Mouse (Mus musculus) intestine, embryonic 16.5 days (tissue): ENCODE measurements around the gene Lrpprc. TPM values are rescaled to one million over a fixed set of nuclear protein-coding genes. Genes with fewer than 3 reads are reported as not detected.
"Not testable (repeated sequence)": the region's sequence is repeated elsewhere in the genome, so short reads cannot be mapped to it uniquely, and the experiment has no call there.

Source experiments
- ATAC-seq: fragments of 200-750 bp; cut with Nextera tagmentation; 2 replicates; pipeline ENCODE4 v1.8.0; 2017; ENCODE audit warnings: moderate TSS enrichment, moderate library complexity
- H3K27ac ChIP-seq: fragments of 300-500 bp; sonication (generic); 2 replicates; pipeline ENCODE4 v1.5.1; 2014; ENCODE audit warnings: mild to moderate bottlenecking, low read length
- H3K27me3 ChIP-seq: fragments of 300-500 bp; sonication (generic); replicated peaks from 2 replicates; pipeline ENCODE4 v1.6.1; 2014; ENCODE audit warnings: low read length, control low read depth, mixed read lengths; ENCODE audit not compliant: control insufficient read depth, insufficient read depth
- H3K36me3 ChIP-seq: fragments of 300-500 bp; sonication (generic); 2 replicates; pipeline ENCODE4 v1.6.1; 2014; ENCODE audit warnings: low read length, control low read depth; ENCODE audit not compliant: control insufficient read depth, insufficient read depth
- H3K4me1 ChIP-seq: fragments of 300-500 bp; sonication (generic); 2 replicates; pipeline ENCODE4 v1.6.1; 2014; ENCODE audit warnings: low read length, control low read depth, mixed read lengths; ENCODE audit not compliant: control insufficient read depth, insufficient read depth
- H3K4me2 ChIP-seq: fragments of 300-500 bp; sonication (generic); 2 replicates; pipeline ENCODE4 v1.6.1; 2014; ENCODE audit warnings: low read depth, low read length, control low read depth
- H3K4me3 ChIP-seq: fragments of 300-500 bp; sonication (generic); 2 replicates; pipeline ENCODE4 v1.5.1; 2014; ENCODE audit warnings: mild to moderate bottlenecking, low read length
- H3K9ac ChIP-seq: fragments of 300-500 bp; sonication (generic); 2 replicates; pipeline ENCODE4 v1.6.1; 2014; ENCODE audit warnings: low read depth, low read length
- H3K9me3 ChIP-seq: fragments of 300-500 bp; sonication (generic); 2 replicates; pipeline ENCODE4 v1.6.1; 2016; ENCODE audit warnings: low read length, control low read depth; ENCODE audit not compliant: control insufficient read depth
- WGBS: fragments of 180-500 bp; shearing (Covaris S2); extraction: QIAGEN DNeasy Blood & Tissue Kit; methylation state at CpG from one replicate; pipeline ENCODE4 v1.1.7; 2014; 5-methylcytosine and 5-hydroxymethylcytosine counted together
- polyA plus RNA-seq: library from polyadenylated mRNA; unstranded; fragments of >200 nt; fragmentation: Nextera tagmentation; extraction: Ambion mirVana; gene quantifications from 2 replicates; pipeline ENCODE4 v1.2.1, GENCODE M21; 2015

The Lrpprc gene
- 54.5 and 55.6 TPM in 2 replicates for polyA plus RNA-seq

- ATAC-seq = peak; percentile 98
- Histone ChIP-seq H3K4me1 (peaks cover 19% of the 10 kb centered on the region), H3K27me3 (no peaks in the 10 kb centered on the region), H3K4me2 (peak within 1 kb of the TSS; percentile 77), H3K4me3 (peak within 1 kb of the TSS; percentile 100), H3K9me3 (no peaks in the 10 kb centered on the region), H3K36me3 (no peaks in the 10 kb centered on the region), H3K9ac (peak within 1 kb of the TSS; percentile 83), H3K27ac (peak within 1 kb of the TSS; percentile 85)
- WGBS = 0% methylated on average over 51 of the region's 51 CpGs
These were observed at the start of gene Lrpprc for GRCm38 (mm10) chr17:84790447-84791098. Lrpprc (minus strand) TSS chr17:84790789.

DNA sequence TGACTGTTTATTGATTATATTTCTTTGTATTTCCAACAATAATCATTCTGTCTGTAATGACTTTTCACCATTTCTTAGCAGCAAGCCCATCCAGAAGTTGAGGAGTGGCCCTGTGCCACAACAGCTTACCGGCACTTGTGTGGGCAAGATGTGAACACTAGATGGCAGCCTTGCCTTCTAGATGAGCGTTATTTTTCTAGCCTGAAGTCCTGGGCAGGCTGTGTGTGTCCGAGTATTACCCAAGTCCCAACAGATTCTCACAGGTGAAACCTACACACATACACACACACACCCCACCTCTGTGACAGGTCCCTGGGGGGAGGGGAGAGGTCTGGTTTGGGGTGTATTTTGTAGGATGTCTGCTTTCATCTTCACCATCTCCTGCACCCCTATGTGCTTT, 47.2 kb upstream of the Lrpprc start:
- peak; percentile 59 for ATAC-seq
- Histone ChIP-seq H3K4me3 (no peak overlapping the region), H3K27ac (no peak overlapping the region)

DNA sequence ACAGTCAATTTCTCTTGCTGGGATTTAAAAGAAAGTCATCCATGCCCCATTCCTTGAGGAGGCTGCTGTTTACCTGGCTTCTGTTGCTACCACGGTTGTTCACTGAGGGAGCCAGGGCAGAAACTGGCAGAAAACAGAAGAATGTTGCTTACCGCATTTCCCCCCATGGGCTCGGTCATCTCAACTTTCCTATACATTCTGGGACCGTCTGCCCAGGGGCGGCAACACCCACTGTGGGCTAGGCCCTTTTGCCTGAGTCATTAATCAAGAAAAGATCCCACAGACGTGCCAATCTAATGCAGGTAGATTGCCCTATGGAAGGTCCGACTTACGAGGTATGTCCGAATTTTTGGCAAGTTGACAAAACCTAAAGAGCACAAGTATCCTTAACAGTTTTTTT, 44.7 kb upstream of the Lrpprc start:
- Histone ChIP-seq H3K4me1 (no peaks in the 10 kb centered on the region), H3K4me3 (no peak overlapping the region), H3K9ac (no peak overlapping the region), H3K27me3 (no peaks in the 10 kb centered on the region), H3K9me3 (no peaks in the 10 kb centered on the region), H3K4me2 (no peak overlapping the region), H3K36me3 (no peaks in the 10 kb centered on the region), H3K27ac (no peak overlapping the region)
- WGBS = 80% methylated on average over 9 of the region's 9 CpGs
- no peak for ATAC-seq

More for the DNA sequence above, 47.2 kb upstream of the Lrpprc start:
- no peaks in the 10 kb centered on the region for H3K9me3 ChIP-seq
- H3K36me3 ChIP-seq = no peaks in the 10 kb centered on the region
- H3K27me3 ChIP-seq = no peaks in the 10 kb centered on the region
- no peaks in the 10 kb centered on the region for H3K4me1 ChIP-seq
- WGBS = 2% methylated on average over 3 of the region's 3 CpGs
- H3K4me2 ChIP-seq = no peak overlapping the region
- H3K9ac ChIP-seq = no peak overlapping the region

GRCm38 (mm10) chr17:84832346-84832745, 41.8 kb upstream of the Lrpprc start:
- ATAC-seq = no peak
- H3K9ac ChIP-seq = no peak overlapping the region
- H3K4me2 ChIP-seq = no peak overlapping the region
- WGBS = 71% methylated on average over 8 of the region's 8 CpGs
- no peaks in the 10 kb centered on the region for H3K36me3 ChIP-seq
- H3K4me1 ChIP-seq = no peaks in the 10 kb centered on the region
- no peaks in the 10 kb centered on the region for H3K27me3 ChIP-seq
- H3K4me3 ChIP-seq = no peak overlapping the region
- H3K27ac ChIP-seq = no peak overlapping the region
- no peaks in the 10 kb centered on the region for H3K9me3 ChIP-seq

- H3K4me3 ChIP-seq = no peak overlapping the region
- no peaks in the 10 kb centered on the region for H3K27me3 ChIP-seq
- ATAC-seq = no peak
- H3K4me2 ChIP-seq = no peak overlapping the region
- WGBS = 94% methylated on average over 6 of the region's 6 CpGs
- H3K27ac ChIP-seq = no peak overlapping the region
- no peak overlapping the region for H3K9ac ChIP-seq
- no peaks in the 10 kb centered on the region for H3K36me3 ChIP-seq
- H3K9me3 ChIP-seq = no peaks in the 10 kb centered on the region
- no peaks in the 10 kb centered on the region for H3K4me1 ChIP-seq
These were observed 37.7 kb upstream of the Lrpprc start for GRCm38 (mm10) chr17:84828301-84828700.

GRCm38 (mm10) chr17:84820603-84821002, 30.0 kb upstream of the Lrpprc start:
- H3K36me3 ChIP-seq = no peaks in the 10 kb centered on the region
- H3K27me3 ChIP-seq = no peaks in the 10 kb centered on the region
- no peak overlapping the region for H3K4me3 ChIP-seq
- no peak for ATAC-seq
- H3K27ac ChIP-seq = no peak overlapping the region
- H3K9ac ChIP-seq = no peak overlapping the region
- no peaks in the 10 kb centered on the region for H3K9me3 ChIP-seq
- no peaks in the 10 kb centered on the region for H3K4me1 ChIP-seq
- H3K4me2 ChIP-seq = no peak overlapping the region
- 9% methylated on average over 4 of the region's 4 CpGs for WGBS

DNA sequence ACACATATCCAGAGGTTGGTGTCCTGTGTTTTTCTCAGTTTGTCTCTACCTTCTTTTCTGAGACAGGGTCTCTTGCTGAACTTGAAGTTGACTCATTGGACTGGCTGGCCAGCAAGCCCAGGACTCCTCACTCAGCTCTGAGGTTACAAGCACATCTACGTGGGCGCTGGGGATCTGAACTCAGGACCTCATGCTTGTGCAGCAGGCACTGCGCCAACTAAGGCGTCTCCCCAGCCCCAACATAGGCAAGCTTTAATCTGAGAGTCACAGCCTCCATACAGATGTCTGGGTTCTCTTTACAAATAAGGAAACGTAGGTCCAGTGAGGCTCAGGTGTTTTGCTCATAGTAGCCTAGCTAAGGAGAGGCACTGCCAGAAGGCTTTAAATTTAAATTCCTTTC, 27.8 kb upstream of the Lrpprc start:
- WGBS = 90% methylated on average over 5 of the region's 5 CpGs

DNA sequence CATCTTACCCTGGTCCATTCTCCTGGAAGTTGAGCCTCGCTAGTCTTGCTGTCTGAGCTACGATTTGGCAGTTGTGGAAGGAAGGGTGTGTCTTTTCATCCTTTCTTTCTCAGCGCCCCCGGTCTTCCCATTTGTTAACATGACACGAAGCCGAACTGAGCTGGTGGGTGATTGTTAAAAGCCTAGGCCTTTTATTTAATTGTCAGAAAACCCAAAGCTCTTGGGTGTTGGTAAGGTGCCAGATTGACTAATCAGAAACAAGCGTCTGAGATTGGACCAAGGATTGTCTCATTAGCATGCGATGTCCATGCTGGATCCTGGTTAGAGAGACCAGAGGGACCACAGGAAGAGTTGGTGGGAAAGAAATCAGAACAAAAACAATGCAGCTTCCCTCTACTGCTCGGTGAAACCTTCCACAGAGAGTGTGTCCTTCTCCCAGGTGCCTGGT, 25.4 kb upstream of the Lrpprc start:
- Histone ChIP-seq H3K9me3 (no peaks in the 10 kb centered on the region), H3K4me2 (no peak overlapping the region), H3K9ac (no peak overlapping the region), H3K4me1 (no peaks in the 10 kb centered on the region), H3K4me3 (no peak overlapping the region), H3K27me3 (no peaks in the 10 kb centered on the region), H3K27ac (no peak overlapping the region), H3K36me3 (no peaks in the 10 kb centered on the region)
- WGBS = 74% methylated on average over 9 of the region's 9 CpGs
- no peak for ATAC-seq

More for the DNA sequence above, 27.8 kb upstream of the Lrpprc start:
- no peak overlapping the region for H3K4me2 ChIP-seq
- H3K4me3 ChIP-seq = no peak overlapping the region
- no peaks in the 10 kb centered on the region for H3K4me1 ChIP-seq
- no peak overlapping the region for H3K9ac ChIP-seq
- no peak for ATAC-seq
- H3K27me3 ChIP-seq = no peaks in the 10 kb centered on the region
- H3K27ac ChIP-seq = no peak overlapping the region
- no peaks in the 10 kb centered on the region for H3K36me3 ChIP-seq
- H3K9me3 ChIP-seq = no peaks in the 10 kb centered on the region

DNA sequence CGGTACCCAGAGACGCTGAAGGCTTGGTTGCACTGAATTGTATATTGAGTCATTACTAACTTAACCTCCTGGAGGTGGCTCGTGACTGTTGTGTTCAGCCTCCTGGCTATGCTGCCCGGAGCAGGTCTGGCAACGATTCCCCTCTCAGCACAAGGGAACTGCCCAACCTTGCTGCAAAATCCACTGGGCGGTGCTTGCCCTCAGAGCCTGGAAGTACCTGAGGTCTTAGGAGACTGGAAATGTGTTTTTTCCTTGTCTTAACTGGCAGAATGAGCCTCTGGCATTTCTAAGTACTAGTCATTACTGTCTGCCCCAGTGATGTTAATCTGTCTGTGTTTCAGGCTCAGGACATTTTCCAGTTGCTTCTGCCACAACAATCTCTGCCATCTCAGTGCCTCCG, 24.3 kb upstream of the Lrpprc start:
- H3K4me2 ChIP-seq = no peak overlapping the region
- H3K4me3 ChIP-seq = no peak overlapping the region
- H3K27me3 ChIP-seq = no peaks in the 10 kb centered on the region
- no peak overlapping the region for H3K27ac ChIP-seq
- ATAC-seq = no peak
- WGBS = 68% methylated on average over 7 of the region's 7 CpGs
- H3K36me3 ChIP-seq = no peaks in the 10 kb centered on the region
- H3K9ac ChIP-seq = no peak overlapping the region
- H3K9me3 ChIP-seq = no peaks in the 10 kb centered on the region
- H3K4me1 ChIP-seq = no peaks in the 10 kb centered on the region

- not testable (repeated sequence) for H3K9ac ChIP-seq, H3K27ac ChIP-seq, H3K9me3 ChIP-seq, H3K27me3 ChIP-seq, ATAC-seq, H3K4me3 ChIP-seq, H3K4me1 ChIP-seq, H3K4me2 ChIP-seq, H3K36me3 ChIP-seq
- 79% methylated on average over 14 of the region's 14 CpGs for WGBS
These were observed 23.6 kb upstream of the Lrpprc start for GRCm38 (mm10) chr17:84814192-84814591.
